Mouse (Mus musculus) spleen, adult 18-20 months (tissue): ENCODE results near the gene Ifit1.

Experiments
- DNase-seq, 2 experiments: peaks; one replicate each; pipeline ENCODE4 v3.0.0; 2022; ENCODE audit warnings: mixed read lengths in 2 of 2

Ifit1 gene

GRCm38 (mm10) chr19:34656511-34657298, 16.0 kb downstream of the Ifit1 start:
- DNase-seq = no peak

DNA sequence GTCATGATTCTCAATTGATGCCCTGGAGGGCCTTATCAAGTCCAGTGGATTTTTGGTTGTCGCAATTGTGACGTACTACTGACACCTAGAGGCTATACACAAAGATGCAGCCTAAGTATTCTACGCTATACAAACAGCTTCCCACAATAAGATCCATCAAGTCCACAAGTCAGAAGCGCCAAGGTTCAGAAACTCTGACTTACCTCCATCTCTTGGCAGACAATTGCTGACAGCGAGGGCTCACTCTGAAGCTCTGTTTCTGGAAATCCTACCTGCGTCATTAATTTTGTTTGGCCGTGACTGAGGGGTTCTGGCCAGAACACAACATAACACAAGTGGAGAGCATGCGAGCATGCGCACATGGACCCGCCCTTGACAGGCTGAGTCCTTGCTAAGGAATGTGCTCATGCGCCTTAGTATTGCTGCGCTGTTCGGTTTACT, 21.4 kb downstream of the Ifit1 start:
- peak in 1 of 2 experiments; percentile 18 for DNase-seq

- no peak for DNase-seq
Measured at GRCm38 (mm10) chr19:34662740-34663139, 22.1 kb downstream of the Ifit1 start.

DNA sequence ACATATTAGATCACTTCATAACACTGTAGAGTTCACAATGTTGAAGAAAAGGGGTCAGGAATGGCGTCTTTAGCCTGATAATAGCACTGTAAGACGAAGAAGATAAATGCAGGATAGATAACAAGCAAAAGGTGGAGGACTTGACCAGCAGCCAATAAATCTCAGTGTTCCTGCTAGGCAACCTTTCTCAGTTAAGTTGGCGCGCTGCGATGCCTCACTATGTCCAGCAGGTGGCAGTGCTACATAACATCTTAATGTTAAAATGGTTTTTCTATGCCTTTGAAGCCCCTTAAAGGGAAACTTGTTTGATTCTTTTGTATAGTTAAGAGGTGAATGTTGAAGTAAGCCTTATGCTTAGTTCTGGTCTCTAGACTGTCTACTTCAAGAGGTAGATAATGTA, 25.5 kb downstream of the Ifit1 start:
- DNase-seq = peak; percentile 7 to 68

DNA sequence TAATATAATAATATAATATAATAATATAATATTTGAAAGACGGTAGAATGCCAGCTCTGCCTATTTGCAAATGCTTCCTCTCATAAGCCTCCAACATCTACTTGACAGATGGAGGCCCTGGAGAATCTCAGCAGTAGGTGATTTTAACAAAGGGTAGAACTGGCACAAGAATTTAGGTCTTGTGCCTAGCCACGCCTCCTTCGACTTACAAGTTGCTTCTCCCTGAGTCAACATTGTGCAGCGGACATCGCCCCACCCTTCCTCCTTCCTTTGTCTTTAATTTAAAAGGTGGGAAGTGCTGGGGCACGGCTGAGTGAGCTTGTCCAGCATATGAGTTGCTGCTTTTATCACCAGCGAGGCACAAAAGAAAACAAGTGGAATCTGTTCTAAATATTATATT, 32.8 kb downstream of the Ifit1 start:
- no peak for DNase-seq

DNA sequence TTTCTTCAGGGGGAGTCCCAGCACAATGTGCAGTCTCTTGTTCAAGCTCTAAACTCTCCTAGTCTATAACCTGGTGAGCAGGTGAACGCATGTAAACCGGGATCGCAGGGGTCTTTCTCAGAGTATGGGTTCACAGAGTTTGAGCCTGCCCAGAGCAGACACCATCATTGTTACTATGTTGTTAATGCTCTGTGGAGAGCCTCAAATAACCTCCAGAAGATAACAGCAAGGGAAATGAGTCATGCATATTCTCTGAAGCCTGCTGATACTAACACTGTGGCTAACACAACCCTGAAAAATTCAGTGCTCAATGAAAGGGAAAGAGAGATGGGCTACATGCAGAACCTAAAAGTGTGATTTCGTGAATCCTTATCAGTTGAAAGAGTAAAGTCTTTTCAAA, 37.8 kb downstream of the Ifit1 start:
- no peak for DNase-seq

- peak; percentile 18 to 50 for DNase-seq
Measured at GRCm38 (mm10) chr19:34684857-34685256, 44.2 kb downstream of the Ifit1 start.

- no peak for DNase-seq
Measured at GRCm38 (mm10) chr19:34685530-34685929, 44.9 kb downstream of the Ifit1 start.

DNA sequence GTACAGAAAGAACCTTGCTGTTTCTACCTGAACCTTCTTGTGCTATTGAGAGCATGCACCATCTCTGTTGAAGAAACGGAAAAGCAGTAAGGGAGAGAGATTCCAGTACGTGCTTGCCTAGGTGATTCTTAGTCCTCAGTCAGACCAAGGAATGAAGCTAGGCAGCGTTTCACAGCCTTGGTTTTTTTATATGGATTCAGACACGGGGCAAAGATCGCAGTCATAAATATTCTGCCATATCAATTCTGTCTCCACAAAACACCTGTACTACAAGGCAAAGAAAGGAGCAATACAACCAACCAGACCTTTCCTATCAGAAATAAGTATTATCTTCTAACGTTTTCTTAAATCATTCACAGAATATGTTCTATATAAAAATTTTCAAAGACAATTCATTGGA, 50.7 kb downstream of the Ifit1 start:
- no peak for DNase-seq

DNA sequence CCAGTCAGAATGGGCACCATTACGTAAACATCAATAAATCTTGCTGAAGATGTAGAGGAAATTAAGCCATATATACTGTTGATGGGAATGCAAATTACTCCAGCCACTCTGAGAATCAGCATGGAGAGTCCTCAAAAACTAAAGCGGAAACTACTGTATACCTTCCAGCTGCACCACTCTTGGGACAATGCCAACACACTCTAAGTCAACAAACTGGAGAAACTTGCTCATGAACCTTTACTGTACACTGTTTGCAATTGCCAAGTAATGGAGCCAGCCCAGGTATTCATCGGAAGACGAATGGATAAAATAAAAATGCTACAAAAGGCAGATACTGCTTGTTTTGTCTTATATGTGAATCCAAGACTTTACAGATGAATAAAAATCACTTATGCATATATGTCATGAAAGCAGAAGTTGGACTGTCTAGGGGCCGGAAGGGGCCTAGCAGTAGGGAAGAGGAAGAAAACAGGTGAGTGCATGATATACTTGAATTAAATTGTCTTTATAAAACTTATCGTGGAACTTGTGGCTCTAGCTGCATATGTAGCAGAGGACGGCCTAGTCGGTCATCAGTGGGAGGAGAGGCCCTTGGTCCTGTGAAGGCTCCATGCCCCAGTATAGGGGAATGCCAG, 55.8 kb downstream of the Ifit1 start:
- DNase-seq = no peak

DNA sequence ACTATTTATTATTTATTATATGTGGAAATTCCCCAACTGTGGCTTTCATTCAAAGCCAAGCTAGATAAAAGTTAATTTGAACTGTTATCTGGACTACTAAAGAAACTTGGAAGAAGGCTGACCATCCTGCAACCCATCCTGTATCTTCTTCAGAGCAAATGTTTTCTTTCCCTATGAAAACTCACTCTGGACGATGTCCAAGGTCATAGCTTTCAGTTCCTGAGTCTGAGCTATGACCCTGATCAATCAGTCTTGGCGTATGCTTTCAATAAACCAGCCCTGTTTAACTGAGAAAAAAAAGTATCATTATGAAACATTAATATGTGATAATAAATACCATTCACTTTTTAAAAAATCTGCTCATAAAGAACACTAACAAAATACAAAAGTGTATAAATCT, 56.8 kb downstream of the Ifit1 start:
- no peak for DNase-seq

GRCm38 (mm10) chr19:34698432-34698831, 57.8 kb downstream of the Ifit1 start:
- DNase-seq = no peak

DNA sequence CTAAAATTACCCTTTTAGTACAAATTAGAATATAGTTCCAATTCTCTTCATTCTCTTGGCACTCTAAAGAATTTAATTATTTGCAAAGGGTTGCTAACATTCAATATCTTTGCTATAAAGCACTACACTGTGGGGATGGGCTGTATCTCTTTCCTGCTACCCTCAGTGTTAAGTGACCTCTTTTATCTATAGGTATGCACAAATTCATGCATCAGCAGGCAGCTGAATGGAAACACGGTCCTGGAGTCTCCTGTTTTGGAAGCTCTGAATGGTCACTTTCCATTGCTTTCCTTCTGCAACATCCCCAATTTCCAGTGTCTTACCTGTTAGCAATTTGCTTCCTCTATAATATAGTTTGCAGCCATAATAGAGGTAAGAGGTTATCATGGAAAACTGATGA, 58.2 kb downstream of the Ifit1 start:
- DNase-seq = no peak

DNA sequence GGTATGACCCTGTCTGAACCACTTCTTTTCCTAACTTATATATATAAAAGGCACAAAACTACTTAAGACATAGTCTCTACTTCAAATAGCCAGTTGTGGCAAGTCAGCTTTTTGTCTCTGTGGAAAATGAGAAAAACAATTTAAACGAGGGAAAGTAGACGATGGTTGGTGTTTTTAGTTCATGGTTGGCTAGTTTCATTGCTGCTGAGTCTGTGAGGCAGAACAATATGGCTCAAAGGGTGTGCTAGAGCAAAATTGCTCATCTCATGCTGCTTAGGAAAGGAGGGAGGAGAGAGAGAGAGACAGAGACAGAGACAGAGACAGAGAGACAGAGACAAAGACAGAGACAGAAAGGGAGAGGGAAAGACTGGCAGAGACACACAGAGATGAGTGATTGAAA, 58.6 kb downstream of the Ifit1 start:
- no peak for DNase-seq
